Mouse (Mus musculus): ENCODE data around the gene Lect2. TPM values are rescaled to one million over a fixed set of nuclear protein-coding genes. Genes with fewer than 3 reads are reported as not detected.

Gene Lect2
- polyA plus RNA-seq, 1 experiment from 2014 or later = not detected

DNA sequence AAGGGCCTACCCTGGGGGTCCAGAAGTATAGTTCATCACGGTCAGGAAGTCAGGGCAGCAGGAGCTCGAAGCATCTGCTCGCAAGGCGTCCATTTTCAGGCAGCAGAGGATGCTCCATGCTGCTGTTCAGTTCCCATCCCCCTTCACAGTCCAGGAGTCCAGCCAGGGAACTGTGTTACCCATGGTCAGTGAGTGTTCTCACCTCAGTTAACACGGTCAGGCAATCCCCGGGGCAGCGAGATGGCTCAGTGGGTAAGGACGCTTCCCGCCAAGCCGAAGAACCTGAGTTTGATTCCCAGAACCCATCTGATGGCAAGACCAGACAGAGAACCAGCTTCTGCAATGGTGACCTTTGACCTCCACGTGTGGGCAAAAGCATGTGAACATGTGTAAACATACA, 20.0 kb downstream of the Lect2 start:
- Histone ChIP-seq H3K9me3 (ENCODE audit: control insufficient read depth, low read length) (no peaks in the 10 kb centered on the region), H3K4me3 (ENCODE audit: low read depth, low read length) (no peak overlapping the region), H3K4me2 (ENCODE audit: low read depth, low read length) (no peak overlapping the region), H3K27me3 (ENCODE audit: control insufficient read depth, insufficient read depth, low read length) (no peaks in the 10 kb centered on the region), H3K36me3 (ENCODE audit: control insufficient read depth, insufficient read depth, low read length) (no peaks in the 10 kb centered on the region), H3K9ac (replicated peaks; ENCODE audit: low read depth, low read length) (no peak overlapping the region), H3K27ac (ENCODE audit: low read depth, low read length) (no peak overlapping the region), H3K4me1 (ENCODE audit: control insufficient read depth, insufficient read depth, low read length) (no peaks in the 10 kb centered on the region)
- no peak for ATAC-seq (ENCODE audit: low read depth)
- 88% methylated on average over 11 of the region's 11 CpGs for WGBS

DNA sequence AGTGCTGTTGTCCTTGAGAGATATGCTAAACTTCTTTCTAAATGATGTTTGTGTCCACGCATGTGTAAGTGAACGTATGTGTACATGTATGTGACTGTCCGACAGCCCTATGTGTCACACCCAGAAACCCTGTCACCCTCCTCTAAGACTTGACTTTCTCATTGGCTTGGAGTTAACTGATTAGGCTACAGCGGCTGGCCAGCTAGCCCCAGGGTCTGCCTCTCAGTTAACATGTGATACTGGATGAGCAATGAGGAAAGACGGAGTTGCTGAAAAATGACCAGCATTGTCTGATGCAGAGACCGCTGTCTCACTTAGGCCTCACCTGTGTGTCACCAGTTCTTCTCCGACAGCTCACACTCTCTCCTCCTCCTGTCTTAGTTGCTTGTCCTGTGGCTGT, 20.5 kb downstream of the Lect2 start:
- Histone ChIP-seq H3K36me3 (ENCODE audit: control insufficient read depth, insufficient read depth, low read length) (no peaks in the 10 kb centered on the region), H3K4me2 (ENCODE audit: low read depth, low read length) (no peak overlapping the region), H3K4me3 (ENCODE audit: low read depth, low read length) (no peak overlapping the region), H3K9me3 (ENCODE audit: control insufficient read depth, low read length) (no peaks in the 10 kb centered on the region), H3K27ac (ENCODE audit: low read depth, low read length) (no peak overlapping the region), H3K27me3 (ENCODE audit: control insufficient read depth, insufficient read depth, low read length) (no peaks in the 10 kb centered on the region), H3K9ac (replicated peaks; ENCODE audit: low read depth, low read length) (no peak overlapping the region), H3K4me1 (ENCODE audit: control insufficient read depth, insufficient read depth, low read length) (no peaks in the 10 kb centered on the region)
- WGBS = 97% methylated on average over 7 of the region's 7 CpGs
- ATAC-seq (ENCODE audit: low read depth) = no peak

- H3K27ac ChIP-seq (ENCODE audit: low read depth, low read length) = no peak overlapping the region
- H3K4me3 ChIP-seq (ENCODE audit: low read depth, low read length) = no peak overlapping the region
- H3K9me3 ChIP-seq (ENCODE audit: control insufficient read depth, low read length) = no peaks in the 10 kb centered on the region
- 88% methylated on average over 12 of the region's 12 CpGs for WGBS
- H3K9ac ChIP-seq (replicated peaks; ENCODE audit: low read depth, low read length) = no peak overlapping the region
- no peak for ATAC-seq (ENCODE audit: low read depth)
- H3K4me2 ChIP-seq (ENCODE audit: low read depth, low read length) = no peak overlapping the region
- no peaks in the 10 kb centered on the region for H3K4me1 ChIP-seq (ENCODE audit: control insufficient read depth, insufficient read depth, low read length)
- no peaks in the 10 kb centered on the region for H3K36me3 ChIP-seq (ENCODE audit: control insufficient read depth, insufficient read depth, low read length)
- H3K27me3 ChIP-seq (ENCODE audit: control insufficient read depth, insufficient read depth, low read length) = no peaks in the 10 kb centered on the region
These were observed 21.4 kb downstream of the Lect2 start for GRCm38 (mm10) chr13:56526871-56527270.

DNA sequence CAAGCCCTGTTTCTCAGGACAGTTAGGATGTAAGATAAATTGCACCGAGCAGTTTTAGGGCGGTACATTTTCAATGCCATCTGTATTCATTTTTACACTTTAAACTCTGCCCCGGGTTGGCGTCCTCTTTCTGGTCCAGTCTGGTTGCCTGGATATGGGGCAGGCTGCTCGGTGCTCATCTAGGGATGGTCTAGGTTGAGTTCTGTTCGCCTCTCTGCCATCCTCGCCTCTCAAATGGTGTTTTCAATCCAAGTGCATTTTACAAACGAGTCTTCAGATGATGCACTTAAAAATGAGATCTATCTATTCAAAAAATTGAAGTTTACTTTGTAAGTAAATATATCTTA, 25.5 kb downstream of the Lect2 start:
- no peaks in the 10 kb centered on the region for H3K4me1 ChIP-seq (ENCODE audit: control insufficient read depth, insufficient read depth, low read length)
- H3K9me3 ChIP-seq (ENCODE audit: control insufficient read depth, low read length) = no peaks in the 10 kb centered on the region
- WGBS = 8% methylated on average over 8 of the region's 8 CpGs
- peak overlapping the region; percentile 72 for H3K9ac ChIP-seq (replicated peaks; ENCODE audit: low read depth, low read length)
- ATAC-seq (ENCODE audit: low read depth) = peak; percentile 29; the same call in 1 of the 2 replicates
- peak overlapping the region; percentile 90 for H3K4me2 ChIP-seq (ENCODE audit: low read depth, low read length)
- peak overlapping the region; percentile 65 for H3K4me3 ChIP-seq (ENCODE audit: low read depth, low read length)
- H3K36me3 ChIP-seq (ENCODE audit: control insufficient read depth, insufficient read depth, low read length) = no peaks in the 10 kb centered on the region
- no peaks in the 10 kb centered on the region for H3K27me3 ChIP-seq (ENCODE audit: control insufficient read depth, insufficient read depth, low read length)
- H3K27ac ChIP-seq (ENCODE audit: low read depth, low read length) = no peak overlapping the region

- H3K36me3 ChIP-seq (ENCODE audit: control insufficient read depth, insufficient read depth, low read length) = no peaks in the 10 kb centered on the region
- peak; percentile 99 for ATAC-seq (ENCODE audit: low read depth)
- H3K27ac ChIP-seq (ENCODE audit: low read depth, low read length) = no peak within 1 kb of the TSS
- no peaks in the 10 kb centered on the region for H3K9me3 ChIP-seq (ENCODE audit: control insufficient read depth, low read length)
- peak within 1 kb of the TSS; percentile 65 for H3K4me3 ChIP-seq (ENCODE audit: low read depth, low read length)
- H3K9ac ChIP-seq (replicated peaks; ENCODE audit: low read depth, low read length) = peak within 1 kb of the TSS; percentile 72
- under 1% methylated on average over 56 of the region's 56 CpGs for WGBS
- no peaks in the 10 kb centered on the region for H3K27me3 ChIP-seq (ENCODE audit: control insufficient read depth, insufficient read depth, low read length)
- peak within 1 kb of the TSS; percentile 90 for H3K4me2 ChIP-seq (ENCODE audit: low read depth, low read length)
- no peaks in the 10 kb centered on the region for H3K4me1 ChIP-seq (ENCODE audit: control insufficient read depth, insufficient read depth, low read length)
These were observed 26.1 kb downstream of the Lect2 start, which contains the start of gene Fbxl21 for GRCm38 (mm10) chr13:56522081-56522820. Gene Fbxl21 (plus strand): TSS chr13:56522472.

GRCm38 (mm10) chr13:56516816-56517215, 31.5 kb downstream of the Lect2 start:
- Histone ChIP-seq H3K4me3 (ENCODE audit: low read depth, low read length) (no peak overlapping the region), H3K9ac (replicated peaks; ENCODE audit: low read depth, low read length) (no peak overlapping the region), H3K4me2 (ENCODE audit: low read depth, low read length) (no peak overlapping the region), H3K4me1 (ENCODE audit: control insufficient read depth, insufficient read depth, low read length) (no peaks in the 10 kb centered on the region), H3K27ac (ENCODE audit: low read depth, low read length) (no peak overlapping the region), H3K27me3 (ENCODE audit: control insufficient read depth, insufficient read depth, low read length) (no peaks in the 10 kb centered on the region), H3K9me3 (ENCODE audit: control insufficient read depth, low read length) (no peaks in the 10 kb centered on the region), H3K36me3 (ENCODE audit: control insufficient read depth, insufficient read depth, low read length) (no peaks in the 10 kb centered on the region)
- ATAC-seq (ENCODE audit: low read depth) = no peak
- 55% methylated on average over 7 of the region's 7 CpGs for WGBS

GRCm38 (mm10) chr13:56516311-56516710, 32.0 kb downstream of the Lect2 start:
- Histone ChIP-seq H3K27me3 (ENCODE audit: control insufficient read depth, insufficient read depth, low read length) (no peaks in the 10 kb centered on the region), H3K4me1 (ENCODE audit: control insufficient read depth, insufficient read depth, low read length) (no peaks in the 10 kb centered on the region), H3K4me3 (ENCODE audit: low read depth, low read length) (no peak overlapping the region), H3K4me2 (ENCODE audit: low read depth, low read length) (no peak overlapping the region), H3K36me3 (ENCODE audit: control insufficient read depth, insufficient read depth, low read length) (no peaks in the 10 kb centered on the region), H3K9me3 (ENCODE audit: control insufficient read depth, low read length) (no peaks in the 10 kb centered on the region), H3K9ac (replicated peaks; ENCODE audit: low read depth, low read length) (no peak overlapping the region), H3K27ac (ENCODE audit: low read depth, low read length) (no peak overlapping the region)
- WGBS = 64% methylated on average over 4 of the region's 4 CpGs
- ATAC-seq (ENCODE audit: low read depth) = no peak

- ATAC-seq (ENCODE audit: low read depth) = no peak
These were observed 34.7 kb downstream of the Lect2 start for GRCm38 (mm10) chr13:56513595-56513994.

GRCm38 (mm10) chr13:56509796-56510195, 38.5 kb downstream of the Lect2 start:
- no peaks in the 10 kb centered on the region for H3K9me3 ChIP-seq (ENCODE audit: control insufficient read depth, low read length)
- no peaks in the 10 kb centered on the region for H3K27me3 ChIP-seq (ENCODE audit: control insufficient read depth, insufficient read depth, low read length)
- no peak overlapping the region for H3K4me2 ChIP-seq (ENCODE audit: low read depth, low read length)
- no peak overlapping the region for H3K4me3 ChIP-seq (ENCODE audit: low read depth, low read length)
- no peaks in the 10 kb centered on the region for H3K4me1 ChIP-seq (ENCODE audit: control insufficient read depth, insufficient read depth, low read length)
- H3K27ac ChIP-seq (ENCODE audit: low read depth, low read length) = no peak overlapping the region
- H3K9ac ChIP-seq (replicated peaks; ENCODE audit: low read depth, low read length) = no peak overlapping the region
- no peaks in the 10 kb centered on the region for H3K36me3 ChIP-seq (ENCODE audit: control insufficient read depth, insufficient read depth, low read length)
- no peak for ATAC-seq (ENCODE audit: low read depth)
- 79% methylated on average over 2 of the region's 2 CpGs for WGBS

More at GRCm38 (mm10) chr13:56513595-56513994, 34.7 kb downstream of the Lect2 start:
- H3K4me1 ChIP-seq (ENCODE audit: control insufficient read depth, insufficient read depth, low read length) = no peaks in the 10 kb centered on the region
- no peaks in the 10 kb centered on the region for H3K27me3 ChIP-seq (ENCODE audit: control insufficient read depth, insufficient read depth, low read length)
- no peak overlapping the region for H3K27ac ChIP-seq (ENCODE audit: low read depth, low read length)
- no peak overlapping the region for H3K9ac ChIP-seq (replicated peaks; ENCODE audit: low read depth, low read length)
- H3K36me3 ChIP-seq (ENCODE audit: control insufficient read depth, insufficient read depth, low read length) = no peaks in the 10 kb centered on the region
- no peak overlapping the region for H3K4me3 ChIP-seq (ENCODE audit: low read depth, low read length)
- H3K4me2 ChIP-seq (ENCODE audit: low read depth, low read length) = no peak overlapping the region
- H3K9me3 ChIP-seq (ENCODE audit: control insufficient read depth, low read length) = no peaks in the 10 kb centered on the region

All from neural tube, embryonic 14.5 days (tissue).